Mouse (Mus musculus) Patski (cell line): ENCODE measurements at regions not wholly inside any gene's neighbourhood (a gene's known extent, or its start where the extent isn't known, plus 50 kb on each side); places are given as distances from the start of the nearest gene placed in this dataset.

Experiments
- ATAC-seq: fragments of 100-300 bp; one replicate; pipeline ENCODE4 v1.8.0; 2021
- CTCF ChIA-PET: fragments of 350-600 bp; sonication (Branson Sonifier 250); formaldehyde crosslinking; loops from one replicate; lab custom pipeline; 2022; ENCODE audit warnings: inconsistent platforms; lab: Charles Lee
- POLR2A ChIA-PET: fragments of 350-600 bp; sonication (Branson Sonifier 250); formaldehyde crosslinking; loops from one replicate; lab custom pipeline; 2022; ENCODE audit warnings: antibody characterized with exemption, inconsistent platforms; lab: Charles Lee
- DNase-seq: peaks from one replicate; pipeline ENCODE4 v3.0.0-alpha.2; 2011; ENCODE audit warnings: low read depth, low spot score
- H3K27me3 ChIP-seq: fragments of 371-371 bp; one replicate; pipeline ENCODE4 v1.5.1; 2021
- CTCF ChIP-seq: fragments of 100-300 bp; IDR thresholded peaks from one replicate; pipeline ENCODE4 v1.5.1; 2021
- in situ Hi-C: fragments of 300-500 bp; cut with MboI; formaldehyde crosslinking; loops from 3 replicates; pipeline ENCODE4 v1.11.1; 2018; ENCODE audit warnings: low pct_unique_long_range_greater_than_20kb, mixed read lengths

GRCm38 (mm10) chr12:13669453-13669852, 400.5 kb downstream of the Nbas start:
- ChIA-PET POLR2A (no interaction called here), CTCF (no interaction called here)
- DNase-seq, result no peak
- in situ Hi-C loops, result no loop called here
- no peak for ATAC-seq
- TF ChIP-seq CTCF, result no peak
- H3K27me3 ChIP-seq, result no peaks in the 10 kb centered on the region

DNA sequence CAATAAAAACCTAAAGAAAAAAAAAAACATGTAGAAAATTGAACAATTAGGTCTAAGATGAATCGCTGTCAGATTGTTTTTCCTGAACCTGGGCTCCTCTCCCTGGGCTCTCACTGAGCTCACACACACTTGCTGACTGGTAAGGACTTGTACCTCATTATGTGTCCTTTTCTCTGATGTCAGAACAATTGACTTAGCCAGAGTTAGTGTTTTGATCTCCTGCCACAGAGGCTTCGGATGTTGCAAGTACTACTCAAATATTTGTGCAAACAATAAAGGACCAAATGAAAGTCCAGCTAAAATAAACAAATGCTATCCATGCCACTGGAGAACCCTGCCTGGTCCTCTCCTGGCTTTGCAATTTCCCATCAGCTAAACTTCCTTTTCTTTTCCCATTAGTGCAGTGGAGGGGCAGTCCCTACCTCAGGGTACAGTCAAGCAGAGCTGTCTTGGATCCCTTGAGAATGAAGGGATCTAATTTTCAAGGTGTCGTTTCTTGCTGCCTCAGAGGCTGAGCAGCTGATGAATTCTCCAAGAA, 399.6 kb downstream of the Nbas start:
- TF ChIP-seq CTCF, result no peak
- POLR2A ChIA-PET, result no interaction called here

DNA sequence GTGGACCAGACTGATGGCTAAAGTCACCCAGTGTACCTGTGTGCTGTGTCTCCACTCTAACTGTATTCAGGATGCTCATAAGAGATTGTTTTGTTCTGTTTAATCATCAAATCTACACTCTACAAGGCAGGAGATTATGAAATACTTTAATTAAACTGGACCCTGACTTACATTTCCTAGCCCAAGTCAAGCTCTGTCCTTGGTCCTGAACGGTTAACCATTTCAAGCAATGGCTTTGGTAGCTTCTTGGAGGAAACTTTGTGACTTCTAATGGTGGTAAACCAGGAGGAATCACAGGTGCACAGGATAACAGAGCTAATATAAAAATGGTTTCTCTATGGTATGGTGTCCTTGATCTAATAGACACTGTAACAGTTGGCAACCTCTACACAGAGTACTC, 370.4 kb downstream of the Nbas start:
- ATAC-seq (no peak), DNase-seq (no peak)
- no peak for TF ChIP-seq CTCF
- POLR2A ChIA-PET, result no interaction called here
- CTCF ChIA-PET, result interaction anchor here (1.3 kb wide), 1 partner anchor 9 kb away, joined by 3 read pairs; no protein-coding TSS in a partner anchor
- in situ Hi-C loops, result no loop called here
- H3K27me3 ChIP-seq, result peaks cover 9% of the 10 kb centered on the region

More for the DNA sequence above, 399.6 kb downstream of the Nbas start:
- CTCF ChIA-PET, result no interaction called here
- ATAC-seq, result no peak
- in situ Hi-C loops, result no loop called here
- H3K27me3 ChIP-seq, result no peaks in the 10 kb centered on the region
- no peak for DNase-seq
